In genomic region chr14:114836723-114837349, GRCm38 (mm10) we compare ENCODE assay signal across 26 mouse cellular contexts.
DNase-seq lines count a peak whose midpoint lies in the region; ATAC-seq lines count a peak whose summit lies in the region.
"Had no signal": no experiment of that assay in that cellular context is flagged by ENCODE, and none has a peak within 500 bp of the region (broad histone marks: within the 10 kb centered on the region; RNA-seq: fewer than 3 reads in every experiment).

No protein-coding gene starts in this region.

- H3K27me3 ChIP-seq in intestine, embryonic 15.5 days (replicated peaks) = no peaks in the 10 kb centered on the region
- no peaks in the 10 kb centered on the region for H3K27me3 ChIP-seq in forebrain, embryonic 14.5 days (replicated peaks; ENCODE audit: control insufficient read depth, insufficient read depth, low read length)
- H3K27me3 ChIP-seq: heart, embryonic 12.5 days; heart, embryonic 15.5 days; hindbrain, embryonic 13.5 days had no signal

- peak; percentile 85 for ATAC-seq in intestine, embryonic 15.5 days
- no peak for ATAC-seq in forebrain, embryonic 14.5 days
- ATAC-seq: activated CD4-positive, CD25-positive, alpha-beta regulatory T cell, adult 4 months; CD4-positive, CD25-positive, alpha-beta regulatory T cell, adult 4 months; forebrain, embryonic 13.5 days; forebrain, postnatal 0 days had no signal

- no peak overlapping the region for H3K27ac ChIP-seq in intestine, embryonic 15.5 days
- no peak overlapping the region for H3K27ac ChIP-seq in forebrain, embryonic 14.5 days (ENCODE audit: low read depth, low read length)
- H3K27ac ChIP-seq: forebrain, embryonic 10.5 days; forebrain, embryonic 13.5 days; heart, embryonic 15.5 days; hindbrain, embryonic 10.5 days; hindbrain, embryonic 13.5 days had no signal

- H3K4me2 ChIP-seq in intestine, embryonic 15.5 days (replicated peaks) = no peak overlapping the region
- H3K4me2 ChIP-seq in forebrain, embryonic 14.5 days (ENCODE audit: low read length) = no peak overlapping the region
- H3K4me2 ChIP-seq: heart, embryonic 12.5 days; heart, embryonic 15.5 days had no signal

- WGBS in intestine, embryonic 15.5 days = 54% methylated on average over 3 of the region's 3 CpGs
- 26% methylated on average over 3 of the region's 3 CpGs for WGBS in large intestine, adult 2 months
- whole genome bisulfite sequencing in forebrain, embryonic 14.5 days = 62% methylated on average over 3 of the region's 3 CpGs

- H3K36me3 ChIP-seq in intestine, embryonic 15.5 days = no peaks in the 10 kb centered on the region
- no peaks in the 10 kb centered on the region for H3K36me3 ChIP-seq in forebrain, embryonic 14.5 days (ENCODE audit: control insufficient read depth, insufficient read depth, low read length)
- H3K36me3 ChIP-seq: forebrain, embryonic 10.5 days; heart, embryonic 12.5 days; heart, embryonic 15.5 days; hindbrain, embryonic 10.5 days; hindbrain, embryonic 13.5 days had no signal

- peak; percentile 9 for DNase-seq in kidney, adult 9 months
- DNase-seq in kidney, postnatal 4 days = no peak
- peak; percentile 12 for DNase-seq in kidney, postnatal 14 days
- no peak for DNase-seq in kidney, adult 11 months
- DNase-seq in large intestine, adult 2 months (ENCODE audit: low read depth, low spot score) = peak; percentile 11
- no peak for DNase-seq in frontal cortex, postnatal 25 days (ENCODE audit: low spot score in 2 of 2)
- DNase-seq in forebrain, embryonic 14.5 days (ENCODE audit: low spot score) = no peak
- DNase-seq: adrenal gland, adult 8-10 months; adrenal gland, postnatal 36 days; cerebellum, adult 18-20 months; cerebellum, adult 9-10 months; cerebellum, postnatal 14 days; forebrain, postnatal 0 days; gastrocnemius, postnatal 25 days; heart, adult 18-20 months; heart, postnatal 10 days; heart, postnatal 36 days had no signal

- no peaks in the 10 kb centered on the region for H3K4me1 ChIP-seq in intestine, embryonic 15.5 days (replicated peaks)
- H3K4me1 ChIP-seq in forebrain, embryonic 14.5 days (ENCODE audit: control insufficient read depth, insufficient read depth, low read length) = peaks cover 3% of the 10 kb centered on the region; the same call in 1 of the 2 replicates
- H3K4me1 ChIP-seq: heart, embryonic 12.5 days; heart, embryonic 15.5 days had no signal

- H3K9me3 ChIP-seq in intestine, embryonic 15.5 days = no peaks in the 10 kb centered on the region
- no peaks in the 10 kb centered on the region for H3K9me3 ChIP-seq in forebrain, embryonic 14.5 days (replicated peaks; ENCODE audit: control insufficient read depth, low read length)
- H3K9me3 ChIP-seq: forebrain, embryonic 10.5 days; forebrain, embryonic 13.5 days; heart, embryonic 12.5 days; heart, embryonic 15.5 days; hindbrain, embryonic 10.5 days; hindbrain, embryonic 13.5 days had no signal

- no peak overlapping the region for H3K9ac ChIP-seq in intestine, embryonic 15.5 days
- H3K9ac ChIP-seq in forebrain, embryonic 14.5 days (ENCODE audit: low read length) = no peak overlapping the region
- H3K9ac ChIP-seq: forebrain, embryonic 13.5 days; forebrain, postnatal 0 days; heart, embryonic 12.5 days; heart, embryonic 15.5 days; hindbrain, embryonic 13.5 days had no signal

- no peak overlapping the region for H3K4me3 ChIP-seq in intestine, embryonic 15.5 days (replicated peaks)
- H3K4me3 ChIP-seq in forebrain, embryonic 14.5 days (ENCODE audit: low read depth, low read length) = no peak overlapping the region
- H3K4me3 ChIP-seq: forebrain, embryonic 10.5 days; forebrain, embryonic 13.5 days; heart, embryonic 12.5 days; heart, embryonic 15.5 days; hindbrain, embryonic 10.5 days; hindbrain, embryonic 13.5 days had no signal

Comparison
In these comparisons a context has a peak if more than half of its experiments do, and no peak if none do; other contexts are left out.
1. DNase-seq: peak in kidney, adult 9 months (single experiment), kidney, postnatal 14 days (single experiment) and large intestine, adult 2 months (single experiment); none in kidney, postnatal 4 days (0 of 2), kidney, adult 11 months (single experiment), frontal cortex, postnatal 25 days (0 of 2) and forebrain, embryonic 14.5 days (single experiment).